Mouse (Mus musculus) heart, postnatal 25 days (tissue): ENCODE measurements around the gene Hebp1. TPM values are rescaled to one million over a fixed set of nuclear protein-coding genes. Genes with fewer than 3 reads are reported as not detected.

Source experiments
- DNase-seq: peaks from one replicate; pipeline ENCODE4 v3.0.0; 2022; ENCODE audit warnings: low spot score
- intact Hi-C: fragments of 180-260 bp; cut with DNase I; formaldehyde crosslinking; loops from one replicate; pipeline ENCODE4 v1.15.1; 2025
- total RNA-seq, 2 experiments: library from RNA; stranded (reverse); gene quantifications; 2 replicates each; pipeline ENCODE4 v1.2.3; 2021

Hebp1 gene
- total RNA-seq, 2 experiments from 2014 or later: 40.0 to 43.4 TPM

GRCm38 (mm10) chr6:135166712-135167111 is 31.1 kb downstream of the Hebp1 start:
- intact Hi-C loops: no loop called here
- no peak for DNase-seq

DNA sequence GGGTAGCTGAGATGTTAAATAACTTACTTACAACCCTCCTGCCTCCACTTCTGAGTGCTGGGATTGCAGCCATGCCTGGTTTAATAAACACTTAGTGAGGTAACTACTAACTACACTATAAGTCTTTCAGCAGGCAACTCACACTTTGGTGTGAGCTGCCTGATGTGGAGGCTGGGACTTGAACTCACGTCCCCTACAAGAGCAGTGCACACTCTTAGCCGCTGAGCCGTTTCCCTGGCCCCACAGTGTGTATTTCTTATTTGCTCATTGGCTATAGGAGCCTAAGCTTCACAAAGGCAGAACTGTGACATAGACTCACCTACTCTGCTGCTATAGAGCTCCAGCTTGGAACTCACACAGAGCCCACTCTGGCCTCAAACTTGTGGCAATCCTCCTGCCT is 31.6 kb downstream of the Hebp1 start:
- no peak for DNase-seq
- intact Hi-C loops: no loop called here

DNA sequence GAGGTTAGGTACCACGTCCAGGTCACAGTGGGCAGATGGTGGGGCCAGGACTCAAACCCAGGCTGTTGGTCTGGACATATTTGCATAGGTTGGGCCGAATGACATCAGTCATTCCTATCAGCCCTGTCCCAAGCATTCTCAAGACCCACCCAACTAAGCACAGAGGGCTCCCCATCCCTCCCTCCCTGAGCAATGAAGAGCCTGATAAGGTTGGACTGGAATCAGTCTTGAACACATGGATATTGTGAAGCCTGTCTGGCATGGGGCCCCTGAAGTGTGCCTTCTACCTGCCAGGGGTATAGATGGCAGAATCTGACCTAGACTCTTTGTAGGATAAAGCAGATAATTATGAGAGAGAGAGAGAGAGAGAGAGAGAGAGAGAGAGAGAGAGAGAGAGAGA is 32.1 kb downstream of the Hebp1 start:
- intact Hi-C loops: no loop called here
- DNase-seq: no peak

DNA sequence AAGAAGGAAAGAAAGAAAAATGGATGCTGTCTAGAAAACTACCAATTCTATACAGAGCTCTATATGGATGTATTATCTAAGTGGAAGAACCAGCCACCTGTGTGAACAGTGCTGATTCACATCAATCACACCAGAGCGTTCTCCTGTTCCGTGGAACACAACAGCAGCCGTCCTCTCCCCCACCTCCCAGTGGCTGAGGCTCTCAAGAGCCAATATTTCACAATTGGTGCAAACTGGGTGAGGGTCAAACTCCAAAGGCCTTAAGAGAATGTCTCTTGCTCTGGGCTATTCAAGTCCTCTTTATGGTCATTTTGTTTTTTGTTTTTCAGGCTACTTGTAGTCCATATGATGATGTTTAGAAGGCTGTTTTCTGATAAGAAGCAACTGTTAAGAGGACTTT is 32.6 kb downstream of the Hebp1 start:
- intact Hi-C loops: no loop called here
- no peak for DNase-seq

DNA sequence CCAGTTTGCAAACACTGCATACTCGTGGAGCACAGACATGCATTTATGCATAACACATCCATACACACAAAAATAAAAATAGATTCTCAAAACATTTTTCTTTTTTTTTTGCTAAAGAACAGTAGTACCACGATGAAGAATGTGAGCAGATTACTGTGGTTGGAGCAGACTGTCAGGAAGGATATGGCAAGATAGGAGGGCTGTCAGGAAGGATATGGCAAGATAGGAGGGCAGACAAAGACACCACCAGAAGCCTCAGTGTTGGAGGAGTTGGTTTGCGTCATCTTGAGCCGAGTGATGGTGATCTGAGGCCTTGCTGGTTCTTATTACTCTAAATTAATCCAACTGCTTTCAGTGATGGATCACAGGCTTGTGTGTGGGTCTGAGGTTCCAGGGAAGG is 35.0 kb downstream of the Hebp1 start:
- DNase-seq: no peak
- intact Hi-C loops: no loop called here

DNA sequence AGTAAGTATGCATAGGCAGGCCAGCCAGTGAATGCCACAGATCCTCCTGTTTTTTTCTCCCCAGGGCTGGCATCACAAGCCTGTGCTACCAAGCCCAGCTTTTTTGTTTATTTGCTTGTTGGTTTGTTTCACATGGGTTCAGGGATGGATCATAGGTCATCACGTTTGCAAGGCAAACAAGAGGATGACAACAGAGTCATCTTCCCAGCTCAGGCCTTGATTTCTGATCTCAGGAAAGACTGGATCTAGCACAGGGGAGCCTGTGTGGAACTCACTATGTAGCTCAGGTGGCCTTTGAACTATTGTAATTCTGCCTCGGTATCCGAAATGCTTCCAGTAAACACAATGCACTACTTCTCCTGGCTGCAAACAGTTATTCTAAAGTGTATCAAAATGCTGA is 35.5 kb downstream of the Hebp1 start:
- intact Hi-C loops: no loop called here
- DNase-seq: no peak

DNA sequence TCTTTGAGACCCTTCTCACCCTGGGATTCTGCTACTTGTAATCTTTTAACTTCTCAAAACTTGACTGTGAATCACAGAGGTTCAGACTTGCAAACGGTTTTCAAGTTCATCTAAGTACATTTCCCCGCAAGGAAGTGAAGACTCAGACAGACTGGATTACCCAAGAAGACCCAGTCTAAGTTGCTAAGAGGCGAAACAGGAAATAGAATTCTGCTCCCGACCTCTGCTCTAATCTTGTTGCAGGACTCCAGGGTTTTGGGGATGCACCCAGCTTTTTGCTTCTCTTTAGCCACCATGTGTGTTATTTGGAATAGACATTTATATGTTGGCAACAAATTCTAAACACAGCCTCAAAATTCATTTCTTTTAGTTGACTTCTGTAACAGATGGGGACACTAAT is 36.5 kb downstream of the Hebp1 start:
- DNase-seq: no peak
- intact Hi-C loops: no loop called here

- no peak for DNase-seq
- intact Hi-C loops: no loop called here
Observed at GRCm38 (mm10) chr6:135158509-135158908, 39.3 kb downstream of the Hebp1 start.

- intact Hi-C loops: no loop called here
- no peak for DNase-seq
Observed at GRCm38 (mm10) chr6:135157496-135157895, 40.3 kb downstream of the Hebp1 start.

DNA sequence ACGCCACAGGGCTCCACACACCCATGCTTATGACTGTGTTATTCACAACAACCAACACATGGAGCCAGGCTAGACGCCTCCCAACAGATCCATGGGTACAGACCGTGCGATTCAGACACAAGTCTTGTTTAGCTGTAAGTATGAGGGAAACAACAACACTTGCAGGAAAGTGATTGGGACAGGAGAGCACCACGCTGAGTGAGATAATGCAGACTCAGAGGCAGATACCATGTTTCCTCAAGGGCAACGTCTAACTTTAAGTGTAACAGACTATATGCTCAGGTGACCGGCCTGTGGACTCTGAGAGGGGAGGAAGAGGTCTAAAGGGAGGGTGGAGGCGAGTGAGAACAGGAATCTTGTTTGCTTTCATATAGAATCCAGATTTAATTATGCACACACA is 41.2 kb downstream of the Hebp1 start:
- DNase-seq: no peak
- intact Hi-C loops: no loop called here

DNA sequence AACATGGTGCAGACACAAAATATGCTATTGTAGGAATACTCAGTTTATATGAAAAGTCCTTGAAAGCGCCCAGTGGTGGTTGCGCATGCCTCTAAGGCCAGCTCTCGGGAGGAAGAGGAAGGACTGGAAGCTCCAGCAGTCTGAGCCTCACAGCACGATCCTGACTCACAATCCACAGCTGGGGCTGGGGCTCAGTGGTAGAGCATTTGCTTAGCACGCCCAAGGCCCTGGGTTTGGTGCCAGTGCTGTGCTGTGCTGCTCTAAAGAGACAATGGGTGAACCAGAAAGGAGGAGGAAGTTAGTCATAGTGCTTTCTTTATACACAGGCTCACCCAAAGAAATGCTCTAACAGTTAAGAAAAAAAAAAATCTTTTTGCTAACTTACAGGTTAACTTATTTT is 44.1 kb downstream of the Hebp1 start:
- no peak for DNase-seq
- intact Hi-C loops: no loop called here

- no peak for DNase-seq
- intact Hi-C loops: no loop called here
Observed at GRCm38 (mm10) chr6:135150311-135150710, 47.5 kb downstream of the Hebp1 start.

DNA sequence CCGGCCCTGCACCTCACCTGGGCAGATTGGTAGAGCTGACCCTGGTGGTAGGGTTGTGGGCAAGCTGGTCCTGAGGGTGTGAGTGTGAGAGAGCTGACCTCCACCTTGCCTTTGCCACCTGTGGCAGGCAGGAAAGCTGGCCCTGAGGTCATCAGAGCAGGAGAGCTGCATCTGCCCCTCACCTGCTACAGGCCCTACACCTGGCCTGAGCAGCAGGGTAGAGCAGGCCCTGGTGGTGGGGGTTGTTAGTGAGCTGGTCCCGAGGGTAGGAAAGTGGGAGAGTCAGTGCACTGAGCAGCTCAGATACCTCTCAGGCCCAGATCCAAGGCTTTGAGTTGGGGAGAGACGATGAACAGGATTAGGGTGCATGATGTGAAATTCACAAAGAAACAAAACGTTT is 48.1 kb downstream of the Hebp1 start:
- no peak for DNase-seq
- intact Hi-C loops: loop anchor here (2.0 to 5.0 kb wide), 2 partner anchors 88 to 227 kb away; no protein-coding TSS in a partner anchor

- DNase-seq: no peak
- intact Hi-C loops: loop anchor here (2.0 to 5.0 kb wide), 2 partner anchors 88 to 228 kb away; no protein-coding TSS in a partner anchor
Observed at GRCm38 (mm10) chr6:135149175-135149574, 48.6 kb downstream of the Hebp1 start.

GRCm38 (mm10) chr6:135148506-135148905 is 49.3 kb downstream of the Hebp1 start:
- no peak for DNase-seq
- intact Hi-C loops: loop anchor here (1.0 to 5.0 kb wide), 3 partner anchors 89 to 252 kb away; no protein-coding TSS in a partner anchor

DNA sequence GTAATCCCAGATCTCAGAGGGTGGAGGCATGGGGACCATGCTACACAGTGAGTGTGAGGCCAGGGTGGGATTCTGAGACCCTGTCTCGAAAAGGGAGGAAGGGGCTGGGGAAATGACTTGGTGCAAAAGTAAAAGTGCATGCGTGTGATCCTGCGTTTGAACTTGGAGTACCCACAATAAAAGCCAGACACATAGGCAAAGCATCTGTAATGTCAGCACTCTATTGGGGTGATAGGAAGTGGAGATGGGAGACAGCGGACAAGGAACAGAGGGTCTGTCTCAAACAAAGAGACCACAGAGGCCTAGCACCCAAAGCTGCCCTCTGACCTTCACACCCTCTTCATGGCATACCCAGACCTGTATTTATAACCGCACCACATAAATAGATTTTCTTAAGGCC is 51.8 kb downstream of the Hebp1 start:
- intact Hi-C loops: loop anchor here (1.0 to 5.0 kb wide), 2 partner anchors 59 to 91 kb away; no protein-coding TSS in a partner anchor

DNA sequence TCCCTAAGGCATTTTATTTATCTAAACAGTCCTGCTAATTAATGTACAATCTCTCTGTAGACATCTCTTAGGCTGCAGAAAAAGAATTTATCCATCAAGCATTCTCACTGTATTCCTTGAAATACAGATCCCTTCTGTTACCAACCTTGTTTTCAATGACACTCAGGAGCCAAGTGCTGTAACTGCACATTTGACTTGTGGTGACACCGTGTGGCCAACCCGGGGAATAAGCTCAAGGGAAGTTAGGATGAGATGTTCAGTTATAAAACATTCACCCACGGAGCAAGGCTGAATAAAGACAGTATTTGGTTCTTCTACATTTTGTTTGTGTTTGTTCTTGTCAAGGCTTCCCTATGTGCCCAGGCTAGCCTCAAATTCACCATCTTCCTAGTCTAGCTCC is 53.3 kb downstream of the Hebp1 start:
- no peak for DNase-seq
- intact Hi-C loops: no loop called here

More for the DNA sequence above, 51.8 kb downstream of the Hebp1 start:
- DNase-seq: no peak

GRCm38 (mm10) chr6:135143151-135143550 is 54.7 kb downstream of the Hebp1 start:
- no peak for DNase-seq

GRCm38 (mm10) chr6:135141451-135142147 is 56.2 kb downstream of the Hebp1 start:
- intact Hi-C loops: loop anchor here (2.0 kb wide), 1 partner anchor 115 kb away; no protein-coding TSS in a partner anchor

More at GRCm38 (mm10) chr6:135143151-135143550, 54.7 kb downstream of the Hebp1 start:
- intact Hi-C loops: loop anchor here (2.0 kb wide), 1 partner anchor 116 kb away; no protein-coding TSS in a partner anchor

GRCm38 (mm10) chr6:135138746-135139145 is 59.1 kb downstream of the Hebp1 start:
- DNase-seq: no peak
- intact Hi-C loops: no loop called here

More at GRCm38 (mm10) chr6:135141451-135142147, 56.2 kb downstream of the Hebp1 start:
- no peak for DNase-seq

- intact Hi-C loops: no loop called here
- no peak for DNase-seq
Observed at GRCm38 (mm10) chr6:135138207-135138606, 59.6 kb downstream of the Hebp1 start.

- intact Hi-C loops: no loop called here
Observed at GRCm38 (mm10) chr6:135137736-135138135, 60.1 kb downstream of the Hebp1 start.

More at GRCm38 (mm10) chr6:135137736-135138135, 60.1 kb downstream of the Hebp1 start:
- no peak for DNase-seq
